Mouse (Mus musculus): ENCODE measurements around the gene D630045J12Rik. TPM values are rescaled to one million over a fixed set of nuclear protein-coding genes. Genes with fewer than 3 reads are reported as not detected.

The D630045J12Rik gene
- total RNA-seq, 2 experiments from 2014 or later = 0.09 to 3.0 TPM

Other genes starting within 250 kb of the D630045J12Rik start
- not detected in 2 replicates for gene Svopl, start 207.0 kb downstream of the D630045J12Rik start, total RNA-seq (2014; fragmentation: Nextera tagmentation)
- not detected in 2 replicates for gene Svopl, start 207.0 kb downstream of the D630045J12Rik start, total RNA-seq (2017)
- not detected in 2 replicates for gene Tmem213, start 144.8 kb downstream of the D630045J12Rik start, total RNA-seq (2014; fragmentation: Nextera tagmentation)
- not detected in 2 replicates for gene Tmem213, start 144.8 kb downstream of the D630045J12Rik start, total RNA-seq (2017)
- 0.46 and 0.79 TPM in 2 replicates for gene Atp6v0a4, start 129.4 kb downstream of the D630045J12Rik start, total RNA-seq (2014; fragmentation: Nextera tagmentation)
- 2.5 TPM in 1 of 2 replicates, not detected in the other for gene Atp6v0a4, start 129.4 kb downstream of the D630045J12Rik start, total RNA-seq (2017)
- 6.9 and 7.3 TPM in 2 replicates for gene Zc3hav1l, start 45.2 kb upstream of the D630045J12Rik start, total RNA-seq (2014; fragmentation: Nextera tagmentation)
- 2.9 and 4.3 TPM in 2 replicates for gene Zc3hav1l, start 45.2 kb upstream of the D630045J12Rik start, total RNA-seq (2017)
- gene Zc3hav1, start 100.6 kb upstream of the D630045J12Rik start, total RNA-seq (2014; fragmentation: Nextera tagmentation) = 53.4 and 71.4 TPM in 2 replicates
- 60.1 and 64.0 TPM in 2 replicates for gene Zc3hav1, start 100.6 kb upstream of the D630045J12Rik start, total RNA-seq (2017)
- gene Ttc26, start 127.5 kb upstream of the D630045J12Rik start, total RNA-seq (2014; fragmentation: Nextera tagmentation) = 0.74 and 1.4 TPM in 2 replicates
- gene Ttc26, start 127.5 kb upstream of the D630045J12Rik start, total RNA-seq (2017) = 1.2 and 1.5 TPM in 2 replicates
- gene Ubn2, start 179.9 kb upstream of the D630045J12Rik start, total RNA-seq (2014; fragmentation: Nextera tagmentation) = 57.8 and 58.2 TPM in 2 replicates
- gene Ubn2, start 179.9 kb upstream of the D630045J12Rik start, total RNA-seq (2017) = 15.6 and 26.8 TPM in 2 replicates